In genomic region chr7:53017579-53017978, GRCm38 (mm10) we compare ENCODE assay signal across 16 mouse cellular contexts.
"Had no signal": no experiment of that assay in that cellular context is flagged by ENCODE, and none has a peak within 500 bp of the region (broad histone marks: within the 10 kb centered on the region; RNA-seq: fewer than 3 reads in every experiment).

No protein-coding gene starts in this region.

- H3K4me3 ChIP-seq: kidney, embryonic 15.5 days; limb, embryonic 12.5 days; limb, embryonic 15.5 days; lung, embryonic 15.5 days had no signal

- H3K9ac ChIP-seq: kidney, embryonic 15.5 days; limb, embryonic 12.5 days; limb, embryonic 15.5 days; liver, embryonic 14.5 days; liver, postnatal 0 days; lung, embryonic 15.5 days had no signal

- DNase-seq: kidney, postnatal 10 days; kidney, postnatal 36 days; left cerebral cortex, postnatal 4 days; liver, postnatal 0 days; lung, postnatal 14 days; lung, postnatal 4 days; midbrain, embryonic 14.5 days; thymus, adult 18-20 months; thymus, postnatal 36 days had no signal

- H3K36me3 ChIP-seq: kidney, embryonic 15.5 days; limb, embryonic 12.5 days; limb, embryonic 15.5 days; lung, embryonic 15.5 days had no signal

- H3K4me1 ChIP-seq: kidney, embryonic 15.5 days; limb, embryonic 12.5 days; limb, embryonic 15.5 days; lung, embryonic 15.5 days had no signal

- H3K27me3 ChIP-seq: kidney, embryonic 15.5 days; limb, embryonic 12.5 days; limb, embryonic 15.5 days; lung, embryonic 15.5 days had no signal

- H3K27ac ChIP-seq: kidney, embryonic 15.5 days; limb, embryonic 12.5 days; limb, embryonic 15.5 days; liver, embryonic 14.5 days; lung, embryonic 15.5 days had no signal

- ATAC-seq: liver, postnatal 0 days had no signal

- H3K4me2 ChIP-seq: kidney, embryonic 15.5 days; limb, embryonic 12.5 days; limb, embryonic 15.5 days; liver, embryonic 11.5 days; lung, embryonic 15.5 days; midbrain, embryonic 11.5 days had no signal

- H3K9me3 ChIP-seq: kidney, embryonic 15.5 days; limb, embryonic 12.5 days; limb, embryonic 15.5 days; lung, embryonic 15.5 days had no signal
